Mouse (Mus musculus) kidney, postnatal 4 days (tissue): ENCODE measurements at regions not wholly inside any gene's neighbourhood (a gene's known extent, or its start where the extent isn't known, plus 50 kb on each side); places are given as distances from the start of the nearest gene placed in this dataset.
A peak's percentile ranks its signal among the peaks of the same experiment; 100 is the strongest.

Experiments used
- DNase-seq, 2 experiments: peaks; one replicate each; pipeline ENCODE4 v3.0.0; 2021; ENCODE audit warnings: mixed read lengths in 2 of 2

- DNase-seq = no peak
Measured at GRCm38 (mm10) chr6:102913776-102914175, 340.9 kb upstream of the Cntn3 start.

GRCm38 (mm10) chr6:102903960-102904359 is 331.1 kb upstream of the Cntn3 start:
- no peak for DNase-seq

GRCm38 (mm10) chr6:102900407-102901110 is 327.7 kb upstream of the Cntn3 start:
- no peak for DNase-seq

GRCm38 (mm10) chr6:102868404-102868803 is 295.5 kb upstream of the Cntn3 start:
- DNase-seq = no peak

GRCm38 (mm10) chr6:102844507-102844906 is 271.6 kb upstream of the Cntn3 start:
- DNase-seq = peak; percentile 3 to 14

GRCm38 (mm10) chr6:102833151-102833550 is 260.2 kb upstream of the Cntn3 start:
- DNase-seq = no peak
